Comparison of ENCODE assay signal across 12 mouse cellular contexts in the genomic region with DNA sequence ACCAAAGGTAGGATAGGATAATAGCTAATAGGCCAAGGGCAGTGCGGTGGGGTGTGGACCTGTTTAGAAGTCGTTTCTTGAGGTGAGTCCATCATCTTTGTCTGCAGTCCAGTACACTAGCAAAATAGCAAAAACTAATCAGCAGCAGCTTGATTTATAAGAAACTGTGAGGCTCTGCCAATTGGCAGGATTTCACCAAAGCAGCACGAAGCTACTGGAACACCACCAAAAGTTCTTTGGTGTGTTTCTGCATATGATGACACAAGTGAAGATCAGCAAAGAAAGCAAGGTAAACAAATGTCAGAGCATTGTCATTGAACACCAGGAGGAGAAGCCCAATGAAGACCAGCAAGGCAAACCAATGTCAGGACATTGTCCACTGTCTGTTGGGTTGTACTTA.
"Had no signal": no experiment of that assay in that cellular context is flagged by ENCODE, and none has a peak within 500 bp of the region (broad histone marks: within the 10 kb centered on the region; RNA-seq: fewer than 3 reads in every experiment).

No protein-coding gene starts in this region.

- H3K4me3 ChIP-seq: kidney, embryonic 15.5 days; limb, embryonic 15.5 days; liver, embryonic 12.5 days; midbrain, embryonic 13.5 days; myocyte; neural tube, embryonic 15.5 days had no signal

- H3K27ac ChIP-seq: kidney, embryonic 15.5 days; limb, embryonic 15.5 days; liver, embryonic 12.5 days; midbrain, embryonic 13.5 days; neural tube, embryonic 15.5 days; stomach, postnatal 0 days had no signal

- ATAC-seq: liver, embryonic 12.5 days; midbrain, embryonic 13.5 days had no signal

- H3K36me3 ChIP-seq: kidney, embryonic 15.5 days; limb, embryonic 15.5 days; liver, embryonic 12.5 days; midbrain, embryonic 13.5 days; neural tube, embryonic 15.5 days had no signal

- H3K9ac ChIP-seq: kidney, embryonic 15.5 days; limb, embryonic 15.5 days; liver, embryonic 12.5 days; midbrain, embryonic 13.5 days; neural tube, embryonic 15.5 days had no signal

- H3K4me1 ChIP-seq: kidney, embryonic 15.5 days; limb, embryonic 15.5 days; liver, embryonic 12.5 days; midbrain, embryonic 13.5 days; neural tube, embryonic 15.5 days had no signal

- DNase-seq: kidney, adult 2 months; kidney, postnatal 14 days; lung, postnatal 14 days; right cerebral cortex, adult 18-20 months; right cerebral cortex, postnatal 25 days had no signal

- H3K9me3 ChIP-seq: kidney, embryonic 15.5 days; limb, embryonic 15.5 days; liver, embryonic 12.5 days; midbrain, embryonic 13.5 days; neural tube, embryonic 15.5 days had no signal

- H3K4me2 ChIP-seq: kidney, embryonic 15.5 days; limb, embryonic 15.5 days; liver, embryonic 12.5 days; midbrain, embryonic 13.5 days; neural tube, embryonic 15.5 days had no signal

- H3K27me3 ChIP-seq: kidney, embryonic 15.5 days; limb, embryonic 15.5 days; liver, embryonic 12.5 days; midbrain, embryonic 13.5 days; neural tube, embryonic 15.5 days had no signal
